Comparison of ENCODE assay signal across 8 mouse cellular contexts in the genomic region with DNA sequence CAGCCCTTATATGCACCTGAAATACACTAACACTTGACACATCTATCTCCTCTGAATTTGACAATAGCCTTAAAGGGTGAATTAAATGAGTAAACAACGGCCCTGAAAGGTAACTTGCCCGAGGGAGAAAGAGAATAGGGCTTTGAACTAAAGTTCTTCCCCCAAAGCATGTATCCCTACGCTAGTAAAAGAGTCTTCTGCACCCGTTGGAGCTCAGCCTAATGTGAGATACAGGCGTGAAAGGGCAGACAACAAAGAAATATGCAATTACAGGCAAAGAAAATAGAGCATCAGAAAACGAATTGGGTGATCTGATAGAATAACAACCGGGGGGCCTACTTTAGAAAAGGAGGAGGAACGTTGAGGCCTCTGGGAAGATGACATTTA. TPM values are rescaled to one million over a fixed set of nuclear protein-coding genes. Genes with fewer than 3 reads are reported as not detected.
DNase-seq lines count a peak whose midpoint lies in the region; ATAC-seq and TF ChIP-seq lines count a peak whose summit lies in the region.

No protein-coding gene starts in this region.

- no peaks in the 10 kb centered on the region for H3K27me3 ChIP-seq in lung, embryonic 14.5 days (ENCODE audit: insufficient read depth, low read length)
- H3K27me3 ChIP-seq in embryonic facial prominence, embryonic 10.5 days (replicated peaks; ENCODE audit: low read depth, poor library complexity, severe bottlenecking), result no peaks in the 10 kb centered on the region
- no peaks in the 10 kb centered on the region for H3K27me3 ChIP-seq in intestine, postnatal 0 days (replicated peaks; ENCODE audit: control insufficient read depth, insufficient read depth, low read length)

- peak overlapping the region; percentile 94 for H3K4me3 ChIP-seq in lung, embryonic 14.5 days (ENCODE audit: low read depth, low read length)
- peak overlapping the region; percentile 98 for H3K4me3 ChIP-seq in embryonic facial prominence, embryonic 10.5 days
- peak overlapping the region; percentile 99 for H3K4me3 ChIP-seq in intestine, postnatal 0 days (ENCODE audit: low read depth, low read length)
- H3K4me3 ChIP-seq in olfactory bulb, adult 2 months (ENCODE audit: insufficient read depth, low read depth, low read length), result peak overlapping the region; percentile 72

- TF ChIP-seq CTCF in lung, embryonic 14.5 days (IDR thresholded peaks at IDR 0.05; ENCODE audit: low read depth), result no peak
- no peak for TF ChIP-seq CTCF in intestine, postnatal 0 days (IDR thresholded peaks at IDR 0.05; ENCODE audit: low read depth)
- TF ChIP-seq CTCF in olfactory bulb, adult 2 months (IDR thresholded peaks at IDR 0.05; ENCODE audit: insufficient read depth, low read depth, low read length), result no peak

- no peak for TF ChIP-seq POLR2A in olfactory bulb, adult 2 months (IDR thresholded peaks at IDR 0.05; ENCODE audit: insufficient read depth, low read depth, low read length)

- WGBS in lung, embryonic 14.5 days, result 3% methylated on average over 8 of the region's 8 CpGs
- 9% methylated on average over 8 of the region's 8 CpGs for WGBS in embryonic facial prominence, embryonic 10.5 days
- WGBS in intestine, postnatal 0 days, result under 1% methylated on average over 8 of the region's 8 CpGs
- under 1% methylated on average over 8 of the region's 8 CpGs for WGBS in olfactory bulb, adult 2 months

- peak overlapping the region; percentile 88 for H3K27ac ChIP-seq in lung, embryonic 14.5 days (ENCODE audit: low read depth)
- H3K27ac ChIP-seq in embryonic facial prominence, embryonic 10.5 days (replicated peaks), result peak overlapping the region; percentile 98
- H3K27ac ChIP-seq in intestine, postnatal 0 days (ENCODE audit: low read depth, low read length), result peak overlapping the region; percentile 90
- H3K27ac ChIP-seq in olfactory bulb, adult 2 months (ENCODE audit: insufficient read depth, low read depth, low read length), result no peak overlapping the region

- peak; percentile 29 for DNase-seq in lung, embryonic 14.5 days
- no peak for DNase-seq in lung, postnatal 14 days
- no peak for DNase-seq in embryonic facial prominence, embryonic 10.5 days (ENCODE audit: low spot score)
- no peak for DNase-seq in retina, embryonic 14.5 days (ENCODE audit: low spot score)
- no peak for DNase-seq in left cerebral cortex, adult 9 months (ENCODE audit: low spot score in 2 of 2)
- DNase-seq in adrenal gland, adult 8-10 months, result no peak

- H3K9me3 ChIP-seq in lung, embryonic 14.5 days (ENCODE audit: low read depth, low read length), result no peaks in the 10 kb centered on the region
- no peaks in the 10 kb centered on the region for H3K9me3 ChIP-seq in embryonic facial prominence, embryonic 10.5 days
- no peaks in the 10 kb centered on the region for H3K9me3 ChIP-seq in intestine, postnatal 0 days (ENCODE audit: control insufficient read depth)

- H3K36me3 ChIP-seq in lung, embryonic 14.5 days (ENCODE audit: insufficient read depth), result peaks cover 8% of the 10 kb centered on the region; the same call in 1 of the 2 replicates
- peaks cover 20% of the 10 kb centered on the region for H3K36me3 ChIP-seq in embryonic facial prominence, embryonic 10.5 days (replicated peaks)
- H3K36me3 ChIP-seq in intestine, postnatal 0 days (ENCODE audit: control insufficient read depth, insufficient read depth), result no peaks in the 10 kb centered on the region

- ATAC-seq in lung, embryonic 14.5 days (ENCODE audit: insufficient read depth), result no peak
- ATAC-seq in intestine, postnatal 0 days, result no peak

- peak overlapping the region; percentile 88 for H3K4me2 ChIP-seq in lung, embryonic 14.5 days
- peak overlapping the region; percentile 73 for H3K4me2 ChIP-seq in intestine, postnatal 0 days (replicated peaks; ENCODE audit: low read depth)

- H3K9ac ChIP-seq in lung, embryonic 14.5 days, result peak overlapping the region; percentile 92
- peak overlapping the region; percentile 92 for H3K9ac ChIP-seq in intestine, postnatal 0 days (ENCODE audit: low read depth, low read length)

- H3K4me1 ChIP-seq in lung, embryonic 14.5 days (ENCODE audit: insufficient read depth), result peaks cover 6% of the 10 kb centered on the region; the same call in 1 of the 2 replicates
- H3K4me1 ChIP-seq in embryonic facial prominence, embryonic 10.5 days, result peaks cover 21% of the 10 kb centered on the region
- H3K4me1 ChIP-seq in intestine, postnatal 0 days (replicated peaks; ENCODE audit: control insufficient read depth, insufficient read depth, low read length), result peaks cover 3% of the 10 kb centered on the region; the same call in 1 of the 2 replicates
- peaks cover 10% of the 10 kb centered on the region for H3K4me1 ChIP-seq in olfactory bulb, adult 2 months (ENCODE audit: control insufficient read depth, insufficient read depth, low read length)

RNA-seq across cellular contexts. Expression of gene Trpc4ap, which starts 0.9 kb away (rescaled TPM):
- polyA plus RNA-seq in lung, embryonic 14.5 days (2014; fragmentation: Nextera tagmentation; extraction: Ambion mirVana), result 129 and 132 TPM in 2 replicates
- polyA plus RNA-seq in embryonic facial prominence, embryonic 10.5 days (2016; fragmentation: Nextera tagmentation; extraction: Ambion mirVana), result 126 and 127 TPM in 2 replicates
- polyA plus RNA-seq in intestine, postnatal 0 days (2015; fragmentation: Nextera tagmentation; extraction: Ambion mirVana), result 64.8 and 67.5 TPM in 2 replicates
- 364 TPM in 1 of 2 replicates, not detected in the other for polyA plus RNA-seq in olfactory bulb, adult 2 months (2012; ENCODE audit: insufficient read depth, insufficient read length, low replicate concordance, missing spikeins)
- total RNA-seq in adrenal gland, adult 8-10 months (2022), result 100 to 1,000 TPM; 137 to 164 (median 150) TPM

RNA-seq across cellular contexts. Expression of gene Edem2, which starts 37.9 kb away (rescaled TPM):
- 35.6 and 35.7 TPM in 2 replicates for polyA plus RNA-seq in lung, embryonic 14.5 days (2014; fragmentation: Nextera tagmentation; extraction: Ambion mirVana)
- 27.0 and 28.6 TPM in 2 replicates for polyA plus RNA-seq in embryonic facial prominence, embryonic 10.5 days (2016; fragmentation: Nextera tagmentation; extraction: Ambion mirVana)
- 60.0 and 61.6 TPM in 2 replicates for polyA plus RNA-seq in intestine, postnatal 0 days (2015; fragmentation: Nextera tagmentation; extraction: Ambion mirVana)
- not detected in 2 replicates for polyA plus RNA-seq in olfactory bulb, adult 2 months (2012; ENCODE audit: insufficient read depth, insufficient read length, low replicate concordance, missing spikeins)
- 10 to 100 TPM; 41.1 to 65.1 (median 54.5) TPM for total RNA-seq in adrenal gland, adult 8-10 months (2022)

RNA-seq across cellular contexts. Expression of gene Gm17581, which starts 44.3 kb away (rescaled TPM):
- polyA plus RNA-seq in lung, embryonic 14.5 days (2014; fragmentation: Nextera tagmentation; extraction: Ambion mirVana), result not detected in 2 replicates
- not detected in 2 replicates for polyA plus RNA-seq in embryonic facial prominence, embryonic 10.5 days (2016; fragmentation: Nextera tagmentation; extraction: Ambion mirVana)
- not detected in 2 replicates for polyA plus RNA-seq in intestine, postnatal 0 days (2015; fragmentation: Nextera tagmentation; extraction: Ambion mirVana)
- polyA plus RNA-seq in olfactory bulb, adult 2 months (2012; ENCODE audit: insufficient read depth, insufficient read length, low replicate concordance, missing spikeins), result not detected in 2 replicates
- not detected for total RNA-seq in adrenal gland, adult 8-10 months (2022)

RNA-seq across cellular contexts. Expression of gene Procr, which starts 59.6 kb away (rescaled TPM):
- 10.4 and 10.9 TPM in 2 replicates for polyA plus RNA-seq in lung, embryonic 14.5 days (2014; fragmentation: Nextera tagmentation; extraction: Ambion mirVana)
- 1.0 and 1.8 TPM in 2 replicates for polyA plus RNA-seq in embryonic facial prominence, embryonic 10.5 days (2016; fragmentation: Nextera tagmentation; extraction: Ambion mirVana)
- polyA plus RNA-seq in intestine, postnatal 0 days (2015; fragmentation: Nextera tagmentation; extraction: Ambion mirVana), result 8.0 and 8.3 TPM in 2 replicates
- polyA plus RNA-seq in olfactory bulb, adult 2 months (2012; ENCODE audit: insufficient read depth, insufficient read length, low replicate concordance, missing spikeins), result not detected in 2 replicates
- 10 to 100 TPM; 26.6 to 47.2 (median 39.0) TPM for total RNA-seq in adrenal gland, adult 8-10 months (2022)
